ENCODE assay signal across 23 mouse cellular contexts in the genomic region with DNA sequence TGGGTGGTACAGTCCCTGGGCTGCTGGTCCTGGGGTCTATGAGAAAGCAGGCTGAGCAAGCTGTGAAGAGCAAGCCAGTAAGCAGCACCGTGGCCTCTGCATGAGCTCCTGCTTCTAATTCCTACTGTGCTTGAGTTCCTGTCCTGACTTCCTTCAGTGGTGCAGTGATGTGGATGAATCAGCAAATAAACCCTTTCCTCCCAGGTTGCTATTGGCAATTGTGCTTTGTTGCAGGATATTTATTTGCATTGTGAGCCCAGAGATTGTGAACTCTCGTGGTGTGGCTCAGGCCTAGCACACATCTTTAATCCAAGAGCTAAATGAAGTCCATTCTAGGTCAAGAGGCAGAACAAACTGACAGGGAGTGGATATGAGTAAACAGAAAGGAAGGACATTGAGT. TPM values are rescaled to one million over a fixed set of nuclear protein-coding genes. Genes with fewer than 3 reads are reported as not detected.
A peak's percentile ranks its signal among the peaks of the same experiment; 100 is the strongest.
DNase-seq lines count a peak whose midpoint lies in the region; ATAC-seq and TF ChIP-seq lines count a peak whose summit lies in the region.
"Had no signal": no experiment of that assay in that cellular context is flagged by ENCODE, and none has a peak within 500 bp of the region (broad histone marks: within the 10 kb centered on the region; RNA-seq: fewer than 3 reads in every experiment).

No protein-coding gene starts in this region.

- H3K9me3 ChIP-seq in lung, postnatal 0 days (ENCODE audit: low read length): no peaks in the 10 kb centered on the region
- peaks cover 19% of the 10 kb centered on the region for H3K9me3 ChIP-seq in megakaryocyte, embryonic 14.5 days
- H3K9me3 ChIP-seq: embryonic facial prominence, embryonic 12.5 days; G1E; hindbrain, embryonic 15.5 days had no signal

- H3K9ac ChIP-seq in lung, postnatal 0 days (replicated peaks; ENCODE audit: low read depth): no peak overlapping the region
- H3K9ac ChIP-seq: embryonic facial prominence, embryonic 12.5 days; heart, embryonic 13.5 days; hindbrain, embryonic 15.5 days had no signal

- no peaks in the 10 kb centered on the region for H3K27me3 ChIP-seq in lung, postnatal 0 days (replicated peaks; ENCODE audit: insufficient read depth, low read length)
- peaks cover 2% of the 10 kb centered on the region for H3K27me3 ChIP-seq in megakaryocyte, embryonic 14.5 days (replicated peaks)
- H3K27me3 ChIP-seq in kidney, adult 2 months (replicated peaks; ENCODE audit: control insufficient read depth, insufficient read depth, low read length): no peaks in the 10 kb centered on the region
- H3K27me3 ChIP-seq: embryonic facial prominence, embryonic 12.5 days; heart, embryonic 13.5 days; hindbrain, embryonic 15.5 days had no signal

- no peak overlapping the region for H3K4me2 ChIP-seq in lung, postnatal 0 days (replicated peaks; ENCODE audit: low read depth, low read length)
- H3K4me2 ChIP-seq: embryonic facial prominence, embryonic 12.5 days; heart, embryonic 13.5 days; hindbrain, embryonic 15.5 days had no signal

- H3K27ac ChIP-seq in lung, postnatal 0 days (ENCODE audit: low read length): no peak overlapping the region
- H3K27ac ChIP-seq in kidney, adult 2 months (ENCODE audit: insufficient read depth, low read depth, low read length): no peak overlapping the region
- H3K27ac ChIP-seq: embryonic facial prominence, embryonic 12.5 days; forebrain, embryonic 10.5 days; gastrocnemius, adult 2 months; heart, embryonic 13.5 days; hindbrain, embryonic 15.5 days had no signal

- peak; percentile 21; the same call in 1 of the 2 replicates for ATAC-seq in lung, postnatal 0 days
- ATAC-seq in erythroblast, adult 5-6 weeks (replicated peaks; ENCODE audit: low FRiP score, poor library complexity, severe bottlenecking): 0 out of 2 replicates have a peak, but pooled peaks have one; percentile 49
- ATAC-seq: activated CD4-positive, CD25-positive, alpha-beta regulatory T cell, adult 4 months; CD4-positive, CD25-positive, alpha-beta regulatory T cell, adult 4 months; forebrain, embryonic 14.5 days; intestine, embryonic 16.5 days had no signal

- no peaks in the 10 kb centered on the region for H3K36me3 ChIP-seq in lung, postnatal 0 days (ENCODE audit: insufficient read depth, low read length)
- H3K36me3 ChIP-seq in megakaryocyte, embryonic 14.5 days (replicated peaks; ENCODE audit: low read length): peaks cover 3% of the 10 kb centered on the region
- H3K36me3 ChIP-seq in kidney, adult 2 months (ENCODE audit: control insufficient read depth, insufficient read depth, low read length): no peaks in the 10 kb centered on the region
- H3K36me3 ChIP-seq: embryonic facial prominence, embryonic 12.5 days; forebrain, embryonic 10.5 days; G1E; heart, embryonic 13.5 days; hindbrain, embryonic 15.5 days had no signal

- no peaks in the 10 kb centered on the region for H3K4me1 ChIP-seq in lung, postnatal 0 days (ENCODE audit: insufficient read depth, low read depth, low read length)
- no peaks in the 10 kb centered on the region for H3K4me1 ChIP-seq in lung, adult 2 months (ENCODE audit: control insufficient read depth, insufficient read depth, low read length)
- H3K4me1 ChIP-seq in megakaryocyte, embryonic 14.5 days: peaks cover 8% of the 10 kb centered on the region
- H3K4me1 ChIP-seq in kidney, adult 2 months (ENCODE audit: control insufficient read depth, insufficient read depth, low read length): peaks cover 5% of the 10 kb centered on the region; the same call in 1 of the 2 replicates
- H3K4me1 ChIP-seq: embryonic facial prominence, embryonic 12.5 days; heart, embryonic 13.5 days; hindbrain, embryonic 15.5 days had no signal

- no peak for TF ChIP-seq POLR2A in lung, adult 2 months (IDR thresholded peaks at IDR 0.05; ENCODE audit: borderline replicate concordance, extremely low read depth, low read depth, low read length)
- TF ChIP-seq POLR2A in kidney, adult 2 months (IDR thresholded peaks at IDR 0.05; ENCODE audit: low read depth, low read length): no peak

- peak; percentile 12 for DNase-seq in lung, postnatal 0 days (ENCODE audit: low spot score)
- DNase-seq in lung, adult 2 months: no peak
- DNase-seq in kidney, adult 2 months: no peak
- DNase-seq in adrenal gland, postnatal 4 days (ENCODE audit: low spot score in 2 of 2): no peak
- DNase-seq in B cell, adult 2 months: no peak
- DNase-seq: adrenal gland, postnatal 14 days; cerebellum, adult 8-10 months; cerebellum, postnatal 25 days; gastrocnemius, adult 2 months; gastrocnemius, postnatal 36 days; heart, adult 11 months; heart, postnatal 36 days had no signal

- TF ChIP-seq CTCF in lung, postnatal 0 days (IDR thresholded peaks at IDR 0.05): no peak
- TF ChIP-seq CTCF in lung, adult 2 months (IDR thresholded peaks at IDR 0.05; ENCODE audit: insufficient read depth, low read length): no peak
- no peak for TF ChIP-seq CTCF in kidney, adult 2 months (conservative IDR thresholded peaks at IDR 0.05; ENCODE audit: insufficient read depth, insufficient read length, low read depth, low read length)

- no peak for TF ChIP-seq EP300 in lung, postnatal 0 days (IDR thresholded peaks at IDR 0.05)

- H3K4me3 ChIP-seq in lung, postnatal 0 days (ENCODE audit: low read depth, low read length): no peak overlapping the region
- no peak overlapping the region for H3K4me3 ChIP-seq in lung, adult 2 months (replicated peaks; ENCODE audit: extremely low read depth, low read depth, low read length)
- H3K4me3 ChIP-seq in megakaryocyte, embryonic 14.5 days (replicated peaks): peak overlapping the region; percentile 46
- H3K4me3 ChIP-seq in kidney, adult 2 months (ENCODE audit: insufficient read depth, low read depth, low read length): no peak overlapping the region
- H3K4me3 ChIP-seq: embryonic facial prominence, embryonic 12.5 days; forebrain, embryonic 10.5 days; gastrocnemius, adult 2 months; heart, embryonic 13.5 days; hindbrain, embryonic 15.5 days had no signal

- 53% methylated on average over 2 of the region's 2 CpGs for WGBS in lung, postnatal 0 days
- WGBS in lung, adult 2 months: 45% methylated on average over 2 of the region's 2 CpGs
- 67% methylated on average over 2 of the region's 2 CpGs for WGBS in kidney, adult 2 months

RNA-seq across cellular contexts. Expression of gene Ptgr2, which starts 8.7 kb away (rescaled TPM):
- polyA plus RNA-seq in lung, postnatal 0 days (2015; fragmentation: Nextera tagmentation; extraction: Ambion mirVana): 26.3 and 28.0 TPM in 2 replicates
- 7.3 and 14.5 TPM in 2 replicates for polyA plus RNA-seq in lung, adult 2 months (2012; rRNA removed)
- 8.8 and 19.0 TPM in 2 replicates for total RNA-seq in erythroblast, adult 5-6 weeks (2015; ENCODE audit: low replicate concordance)
- 7.5 and 14.4 TPM in 2 replicates for total RNA-seq in erythroblast, adult 5-6 weeks (2017; ENCODE audit: low replicate concordance)
- polyA plus RNA-seq in megakaryocyte, embryonic 14.5 days (2012; ENCODE audit: insufficient read depth, low replicate concordance): 3.3 TPM in 1 of 2 replicates, not detected in the other
- 31.0 and 50.5 TPM in 2 replicates for polyA plus RNA-seq in kidney, adult 2 months (2012; rRNA removed)
- 10 to 100 TPM; 57.3 to 66.2 TPM for total RNA-seq in adrenal gland, postnatal 4 days (2021)

RNA-seq across cellular contexts. Expression of gene Zfp410, which starts 40.4 kb away (rescaled TPM):
- polyA plus RNA-seq in lung, postnatal 0 days (2015; fragmentation: Nextera tagmentation; extraction: Ambion mirVana): 44.9 and 49.0 TPM in 2 replicates
- polyA plus RNA-seq in lung, adult 2 months (2012; rRNA removed): 16.0 and 20.5 TPM in 2 replicates
- total RNA-seq in erythroblast, adult 5-6 weeks (2015; ENCODE audit: low replicate concordance): 20.2 and 28.4 TPM in 2 replicates
- 25.0 and 32.6 TPM in 2 replicates for total RNA-seq in erythroblast, adult 5-6 weeks (2017; ENCODE audit: low replicate concordance)
- 2.2 TPM in 1 of 2 replicates, not detected in the other for polyA plus RNA-seq in megakaryocyte, embryonic 14.5 days (2012; ENCODE audit: insufficient read depth, low replicate concordance)
- polyA plus RNA-seq in kidney, adult 2 months (2012; rRNA removed): 18.8 and 23.8 TPM in 2 replicates
- 10 to 100 TPM; 64.6 to 68.9 TPM for total RNA-seq in adrenal gland, postnatal 4 days (2021)

RNA-seq across cellular contexts. Expression of gene Elmsan1, which starts 57.6 kb away (rescaled TPM):
- 5.9 and 6.7 TPM in 2 replicates for polyA plus RNA-seq in lung, postnatal 0 days (2015; fragmentation: Nextera tagmentation; extraction: Ambion mirVana)
- polyA plus RNA-seq in lung, adult 2 months (2012; rRNA removed): 26.5 and 29.5 TPM in 2 replicates
- total RNA-seq in erythroblast, adult 5-6 weeks (2015; ENCODE audit: low replicate concordance): 5.4 and 12.7 TPM in 2 replicates
- total RNA-seq in erythroblast, adult 5-6 weeks (2017; ENCODE audit: low replicate concordance): 8.0 and 11.4 TPM in 2 replicates
- 9.8 and 10.1 TPM in 2 replicates for polyA plus RNA-seq in megakaryocyte, embryonic 14.5 days (2012; ENCODE audit: insufficient read depth, low replicate concordance)
- 6.7 and 7.4 TPM in 2 replicates for polyA plus RNA-seq in kidney, adult 2 months (2012; rRNA removed)
- total RNA-seq in adrenal gland, postnatal 4 days (2021): 10 to 100 TPM; 30.2 to 34.8 TPM
